Mouse (Mus musculus): ENCODE results near the gene Hist1h2bg. TPM values are rescaled to one million over a fixed set of nuclear protein-coding genes. Genes with fewer than 3 reads are reported as not detected.
A peak's percentile ranks its signal among the peaks of the same experiment; 100 is the strongest.

The Hist1h2bg gene
- polyA plus RNA-seq, 1 experiment, result 523 TPM

DNA sequence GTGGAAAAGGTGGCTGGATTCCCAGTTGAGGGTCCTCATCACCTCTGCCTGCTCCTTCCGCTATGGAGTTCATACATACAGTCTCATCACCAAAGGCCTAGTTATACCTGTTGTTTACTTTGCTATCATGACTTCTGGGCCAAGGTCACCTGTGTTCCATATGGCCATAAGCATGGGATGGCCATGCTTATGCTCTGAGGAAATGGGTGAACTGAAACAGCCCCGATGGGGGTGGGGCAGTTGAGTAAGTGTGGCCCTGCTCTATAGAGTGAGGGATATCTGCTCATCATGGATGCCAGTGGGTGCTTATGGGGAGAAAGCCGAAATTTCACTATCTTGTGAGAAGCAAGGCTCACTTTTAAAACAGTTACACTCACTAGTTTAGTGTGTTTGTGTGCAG, 33.9 kb downstream of the Hist1h2bg start:
- no peak for DNase-seq
- WGBS, result 92% methylated on average over 3 of the region's 3 CpGs
- no peak overlapping the region for H3K27ac ChIP-seq (ENCODE audit: control insufficient read depth, insufficient read depth, low read length)
- no peak for TF ChIP-seq POLR2A (IDR thresholded peaks at IDR 0.05; ENCODE audit: control insufficient read depth, extremely low read depth, insufficient read depth, low read length, poor library complexity)
- no peak for TF ChIP-seq CTCF (IDR thresholded peaks at IDR 0.05; ENCODE audit: borderline replicate concordance, control insufficient read depth, extremely low read depth, insufficient read depth, low read length, poor library complexity)
- H3K4me3 ChIP-seq (ENCODE audit: control insufficient read depth, insufficient read depth, low read length), result no peak overlapping the region
- H3K4me1 ChIP-seq (replicated peaks; ENCODE audit: control insufficient read depth, insufficient read depth, low read length), result no peaks in the 10 kb centered on the region
- H3K36me3 ChIP-seq (ENCODE audit: control insufficient read depth, insufficient read depth, low read length), result no peaks in the 10 kb centered on the region
- H3K27me3 ChIP-seq (ENCODE audit: control insufficient read depth, insufficient read depth, low read length), result no peaks in the 10 kb centered on the region

DNA sequence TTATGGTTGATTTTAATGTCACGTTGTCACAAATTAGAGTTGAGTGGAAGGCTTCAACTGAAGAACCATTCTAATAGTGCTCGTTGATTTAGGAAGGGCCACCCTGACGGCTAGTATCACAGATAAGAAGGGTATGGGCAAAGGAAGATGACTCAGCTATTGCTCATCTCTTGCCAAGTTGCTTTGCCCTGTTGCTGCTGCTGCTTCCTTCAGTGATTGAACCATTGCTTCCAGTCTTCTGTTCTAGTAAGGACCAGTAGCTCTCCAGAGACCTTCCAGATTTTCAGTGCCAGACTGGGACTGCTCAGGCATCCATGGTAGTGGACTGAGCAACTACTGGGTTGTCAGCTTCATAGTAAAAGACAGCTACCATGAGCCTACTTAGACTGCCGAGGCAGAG, 38.0 kb downstream of the Hist1h2bg start:
- no peak for TF ChIP-seq CTCF (IDR thresholded peaks at IDR 0.05; ENCODE audit: borderline replicate concordance, control insufficient read depth, extremely low read depth, insufficient read depth, low read length, poor library complexity)
- no peak for TF ChIP-seq POLR2A (IDR thresholded peaks at IDR 0.05; ENCODE audit: control insufficient read depth, extremely low read depth, insufficient read depth, low read length, poor library complexity)
- Histone ChIP-seq H3K27me3 (ENCODE audit: control insufficient read depth, insufficient read depth, low read length) (no peaks in the 10 kb centered on the region), H3K27ac (ENCODE audit: control insufficient read depth, insufficient read depth, low read length) (no peak overlapping the region), H3K36me3 (ENCODE audit: control insufficient read depth, insufficient read depth, low read length) (no peaks in the 10 kb centered on the region), H3K4me1 (replicated peaks; ENCODE audit: control insufficient read depth, insufficient read depth, low read length) (no peaks in the 10 kb centered on the region), H3K4me3 (ENCODE audit: control insufficient read depth, insufficient read depth, low read length) (no peak overlapping the region)
- no peak for DNase-seq
- WGBS, result 89% methylated on average over 4 of the region's 4 CpGs

DNA sequence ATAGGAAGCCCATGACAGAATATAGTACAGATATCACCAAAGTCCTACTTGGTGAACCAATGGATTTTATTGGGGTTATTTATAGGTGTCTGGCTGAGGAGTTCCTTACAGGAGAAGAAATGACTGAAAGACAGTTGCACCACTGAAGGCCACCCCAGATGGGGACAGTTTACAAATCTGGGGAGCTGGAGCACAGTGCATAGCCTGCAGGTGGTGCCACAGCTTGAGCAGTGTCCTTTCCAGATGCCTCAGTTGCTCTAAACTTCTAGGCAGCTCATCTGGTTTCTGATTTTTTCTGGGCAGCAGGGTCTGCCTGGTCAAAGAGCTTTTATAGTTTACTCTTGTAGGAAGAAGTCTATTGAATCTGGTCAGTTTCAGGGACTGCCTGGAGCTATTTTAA, 38.6 kb downstream of the Hist1h2bg start:
- no peak for TF ChIP-seq POLR2A (IDR thresholded peaks at IDR 0.05; ENCODE audit: control insufficient read depth, extremely low read depth, insufficient read depth, low read length, poor library complexity)
- no peak for TF ChIP-seq CTCF (IDR thresholded peaks at IDR 0.05; ENCODE audit: borderline replicate concordance, control insufficient read depth, extremely low read depth, insufficient read depth, low read length, poor library complexity)
- Histone ChIP-seq H3K36me3 (ENCODE audit: control insufficient read depth, insufficient read depth, low read length) (no peaks in the 10 kb centered on the region), H3K27ac (ENCODE audit: control insufficient read depth, insufficient read depth, low read length) (no peak overlapping the region), H3K27me3 (ENCODE audit: control insufficient read depth, insufficient read depth, low read length) (no peaks in the 10 kb centered on the region), H3K4me3 (ENCODE audit: control insufficient read depth, insufficient read depth, low read length) (no peak overlapping the region), H3K4me1 (replicated peaks; ENCODE audit: control insufficient read depth, insufficient read depth, low read length) (no peaks in the 10 kb centered on the region)
- no peak for DNase-seq

DNA sequence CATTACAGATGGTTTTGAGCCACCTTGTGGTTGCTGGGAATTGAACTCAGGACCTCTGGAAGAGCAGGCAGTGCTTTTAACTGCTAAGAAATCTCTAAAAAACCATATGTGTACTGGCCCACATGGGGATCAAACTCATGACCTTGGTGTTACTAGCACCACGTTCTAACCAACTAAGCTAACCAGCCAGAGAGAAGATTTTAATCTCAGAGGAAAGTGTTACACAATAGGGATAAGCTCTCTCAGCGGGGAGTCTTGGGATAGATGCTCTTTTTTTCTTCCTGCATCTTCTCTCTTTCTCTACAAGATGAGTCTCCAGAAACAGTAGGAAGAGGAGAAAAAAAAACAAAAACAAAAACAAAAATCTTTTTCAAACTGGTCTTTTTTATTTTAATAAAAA, 39.2 kb downstream of the Hist1h2bg start:
- H3K4me3 ChIP-seq (ENCODE audit: control insufficient read depth, insufficient read depth, low read length), result no peak overlapping the region
- WGBS, result 89% methylated on average over 2 of the region's 2 CpGs
- DNase-seq, result no peak
- TF ChIP-seq CTCF (IDR thresholded peaks at IDR 0.05; ENCODE audit: borderline replicate concordance, control insufficient read depth, extremely low read depth, insufficient read depth, low read length, poor library complexity) (no peak), POLR2A (IDR thresholded peaks at IDR 0.05; ENCODE audit: control insufficient read depth, extremely low read depth, insufficient read depth, low read length, poor library complexity) (no peak)
- no peak overlapping the region for H3K27ac ChIP-seq (ENCODE audit: control insufficient read depth, insufficient read depth, low read length)
- H3K27me3 ChIP-seq (ENCODE audit: control insufficient read depth, insufficient read depth, low read length), result no peaks in the 10 kb centered on the region
- no peaks in the 10 kb centered on the region for H3K4me1 ChIP-seq (replicated peaks; ENCODE audit: control insufficient read depth, insufficient read depth, low read length)
- H3K36me3 ChIP-seq (ENCODE audit: control insufficient read depth, insufficient read depth, low read length), result no peaks in the 10 kb centered on the region

DNA sequence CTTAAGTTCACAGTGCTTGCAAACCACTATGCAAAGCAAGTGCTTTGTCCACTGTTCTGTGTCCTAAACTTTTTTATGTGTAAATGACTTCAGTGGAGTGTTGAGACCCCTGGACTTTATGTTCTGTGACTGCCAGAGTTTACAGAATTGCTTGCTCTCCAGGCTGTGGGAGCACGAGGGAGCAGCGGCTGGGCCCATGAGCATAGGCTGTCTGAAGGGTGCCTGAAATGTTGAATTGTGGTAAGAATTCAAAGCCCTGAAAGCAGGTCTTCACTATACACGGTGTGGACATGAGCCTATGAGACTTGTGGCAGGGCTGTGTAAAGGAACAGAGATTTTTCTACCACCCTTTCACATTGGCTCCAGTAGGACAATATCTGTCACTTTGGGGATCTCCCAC, 40.4 kb downstream of the Hist1h2bg start:
- no peak for DNase-seq
- H3K27me3 ChIP-seq (ENCODE audit: control insufficient read depth, insufficient read depth, low read length), result no peaks in the 10 kb centered on the region
- WGBS, result 95% methylated on average over 3 of the region's 3 CpGs
- no peaks in the 10 kb centered on the region for H3K36me3 ChIP-seq (ENCODE audit: control insufficient read depth, insufficient read depth, low read length)
- no peak for TF ChIP-seq CTCF (IDR thresholded peaks at IDR 0.05; ENCODE audit: borderline replicate concordance, control insufficient read depth, extremely low read depth, insufficient read depth, low read length, poor library complexity)
- TF ChIP-seq POLR2A (IDR thresholded peaks at IDR 0.05; ENCODE audit: control insufficient read depth, extremely low read depth, insufficient read depth, low read length, poor library complexity), result no peak
- H3K4me1 ChIP-seq (replicated peaks; ENCODE audit: control insufficient read depth, insufficient read depth, low read length), result no peaks in the 10 kb centered on the region
- H3K27ac ChIP-seq (ENCODE audit: control insufficient read depth, insufficient read depth, low read length), result no peak overlapping the region
- H3K4me3 ChIP-seq (ENCODE audit: control insufficient read depth, insufficient read depth, low read length), result no peak overlapping the region

DNA sequence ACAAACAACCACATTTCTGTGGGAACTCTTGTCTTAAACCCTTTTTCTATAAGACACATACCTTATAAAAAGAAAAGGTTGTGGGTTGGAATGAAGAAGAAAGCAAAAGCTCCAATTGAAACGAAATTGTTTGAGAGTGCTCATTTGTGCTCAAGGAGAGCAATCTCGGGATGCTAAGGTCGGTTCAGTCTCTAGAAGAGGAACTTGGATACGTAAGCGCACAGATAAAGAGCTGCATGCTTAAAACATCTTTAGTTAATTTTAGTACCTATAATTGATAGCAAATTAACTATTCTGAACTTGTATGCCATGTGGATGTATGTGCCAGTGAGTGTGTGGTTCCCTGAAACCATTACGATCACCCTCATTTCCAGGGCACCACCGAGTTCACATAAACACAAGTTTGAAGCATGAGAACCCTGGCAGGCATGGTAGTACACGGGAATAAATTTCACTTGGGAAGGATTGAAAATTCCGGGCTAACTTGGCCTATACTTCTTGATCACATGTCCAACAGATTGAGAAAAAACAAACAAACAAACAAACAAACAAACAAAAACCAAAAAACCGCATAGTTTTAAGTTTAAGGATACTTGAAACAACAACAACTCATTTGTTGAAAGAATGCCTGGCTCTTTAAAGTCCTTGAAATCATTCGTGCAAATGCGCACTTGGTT, 49.0 kb downstream of the Hist1h2bg start:
- no peak for TF ChIP-seq POLR2A (IDR thresholded peaks at IDR 0.05; ENCODE audit: control insufficient read depth, extremely low read depth, insufficient read depth, low read length, poor library complexity)
- no peak for TF ChIP-seq CTCF (IDR thresholded peaks at IDR 0.05; ENCODE audit: borderline replicate concordance, control insufficient read depth, extremely low read depth, insufficient read depth, low read length, poor library complexity)
- Histone ChIP-seq H3K36me3 (ENCODE audit: control insufficient read depth, insufficient read depth, low read length) (no peaks in the 10 kb centered on the region), H3K4me1 (replicated peaks; ENCODE audit: control insufficient read depth, insufficient read depth, low read length) (peaks cover 2% of the 10 kb centered on the region; the same call in 1 of the 2 replicates), H3K4me3 (ENCODE audit: control insufficient read depth, insufficient read depth, low read length) (peak overlapping the region; percentile 58), H3K27ac (ENCODE audit: control insufficient read depth, insufficient read depth, low read length) (peak overlapping the region; percentile 96), H3K27me3 (ENCODE audit: control insufficient read depth, insufficient read depth, low read length) (no peaks in the 10 kb centered on the region)
- WGBS, result 21% methylated on average over 12 of the region's 12 CpGs
- no peak for DNase-seq

Measured in thymus, adult 2 months (tissue).